Mouse (Mus musculus) CD4-positive helper T cell, adult 2 months (primary cell): Measurements from ENCODE around the gene Dffb.
A peak's percentile ranks its signal among the peaks of the same experiment; 100 is the strongest.
"Not testable (repeated sequence)": the region's sequence is repeated elsewhere in the genome, so short reads cannot be mapped to it uniquely, and the experiment has no call there.

Source experiments
- DNase-seq: peaks from one replicate; pipeline ENCODE4 v3.0.0-alpha.2; 2012; ENCODE audit warnings: low read depth, missing footprints, low spot score

Dffb gene

GRCm38 (mm10) chr4:153966651-153967050, 8.3 kb downstream of the Dffb start:
- DNase-seq, result no peak

GRCm38 (mm10) chr4:153962631-153963030, 12.3 kb downstream of the Dffb start:
- DNase-seq, result no peak

GRCm38 (mm10) chr4:153957444-153958250, 17.3 kb downstream of the Dffb start:
- no peak for DNase-seq

GRCm38 (mm10) chr4:153956569-153957405, 18.1 kb downstream of the Dffb start, which contains the start of gene A430005L14Rik:
Gene A430005L14Rik, plus strand, starts transcription at chr4:153957237.
- peak; percentile 97 for DNase-seq

GRCm38 (mm10) chr4:153955651-153956050, 19.3 kb downstream of the Dffb start:
- DNase-seq, result no peak

GRCm38 (mm10) chr4:153951692-153952091, 23.2 kb downstream of the Dffb start:
- no peak for DNase-seq

- DNase-seq, result no peak
Measured at GRCm38 (mm10) chr4:153951150-153951549, 23.8 kb downstream of the Dffb start.

GRCm38 (mm10) chr4:153950372-153950771, 24.6 kb downstream of the Dffb start:
- DNase-seq, result no peak

GRCm38 (mm10) chr4:153945741-153946140, 29.2 kb downstream of the Dffb start:
- no peak for DNase-seq

- DNase-seq, result no peak
Measured at GRCm38 (mm10) chr4:153944261-153944660, 30.7 kb downstream of the Dffb start.

GRCm38 (mm10) chr4:153943243-153943642, 31.7 kb downstream of the Dffb start:
- no peak for DNase-seq

- no peak for DNase-seq
Measured at GRCm38 (mm10) chr4:153929921-153930320, 45.0 kb downstream of the Dffb start.

- DNase-seq, result no peak
Measured at GRCm38 (mm10) chr4:153929425-153929824, 45.5 kb downstream of the Dffb start.

- no peak for DNase-seq
Measured at GRCm38 (mm10) chr4:153928772-153929299, 46.1 kb downstream of the Dffb start.

GRCm38 (mm10) chr4:153922090-153922489, 52.8 kb downstream of the Dffb start:
- DNase-seq, result not testable (repeated sequence)

GRCm38 (mm10) chr4:153920517-153921233, 54.3 kb downstream of the Dffb start:
- no peak for DNase-seq

- no peak for DNase-seq
Measured at GRCm38 (mm10) chr4:153917773-153918500, 57.0 kb downstream of the Dffb start.
